ENCODE assay signal across 19 mouse cellular contexts in genomic region chr16:49874546-49874945, GRCm38 (mm10).
"Had no signal": no experiment of that assay in that cellular context is flagged by ENCODE, and none has a peak within 500 bp of the region (broad histone marks: within the 10 kb centered on the region; RNA-seq: fewer than 3 reads in every experiment).

No protein-coding gene starts in this region.

- H3K9ac ChIP-seq: limb, embryonic 12.5 days; limb, embryonic 15.5 days; midbrain, embryonic 12.5 days; midbrain, embryonic 15.5 days; neural tube, embryonic 13.5 days had no signal

- H3K36me3 ChIP-seq: midbrain, embryonic 12.5 days; midbrain, embryonic 15.5 days had no signal

- H3K4me2 ChIP-seq: limb, embryonic 12.5 days; limb, embryonic 15.5 days; midbrain, embryonic 12.5 days; midbrain, embryonic 15.5 days; neural tube, embryonic 13.5 days had no signal

- H3K4me1 ChIP-seq: limb, embryonic 12.5 days; limb, embryonic 15.5 days; midbrain, embryonic 12.5 days; midbrain, embryonic 15.5 days had no signal

- H3K27me3 ChIP-seq: limb, embryonic 12.5 days; limb, embryonic 15.5 days; midbrain, embryonic 12.5 days; midbrain, embryonic 15.5 days; neural tube, embryonic 13.5 days had no signal

- H3K27ac ChIP-seq: hindbrain, postnatal 0 days; kidney, postnatal 0 days; limb, embryonic 12.5 days; limb, embryonic 15.5 days; macrophage; midbrain, embryonic 12.5 days; midbrain, embryonic 15.5 days; neural tube, embryonic 13.5 days had no signal

- H3K9me3 ChIP-seq: limb, embryonic 12.5 days; limb, embryonic 15.5 days; midbrain, embryonic 12.5 days; midbrain, embryonic 15.5 days; neural tube, embryonic 13.5 days had no signal

- H3K4me3 ChIP-seq: limb, embryonic 12.5 days; limb, embryonic 15.5 days; midbrain, embryonic 12.5 days; midbrain, embryonic 15.5 days; myocyte; neural tube, embryonic 13.5 days had no signal

- ATAC-seq: hindbrain, postnatal 0 days; inflammation-experienced regulatory T-cells, adult 6 months; midbrain, embryonic 15.5 days had no signal

- DNase-seq: kidney, adult 18-20 months; kidney, postnatal 36 days; left cerebral cortex, postnatal 4 days; lung, adult 18-20 months; lung, postnatal 14 days; retina, postnatal 1 day; right cerebral cortex, postnatal 25 days; thymus, adult 18-20 months; thymus, postnatal 25 days had no signal
